Mouse (Mus musculus) liver, embryonic 11.5 days (tissue): Measurements from ENCODE around the gene Msrb3. TPM values are rescaled to one million over a fixed set of nuclear protein-coding genes. Genes with fewer than 3 reads are reported as not detected.

Source experiments
- ATAC-seq: fragments of 200-750 bp; cut with Nextera tagmentation; replicated peaks from 2 replicates; pipeline ENCODE4 v1.8.0; 2017; ENCODE audit warnings: moderate number of reproducible peaks, mild to moderate bottlenecking, moderate TSS enrichment, moderate library complexity; ENCODE audit not compliant: low FRiP score
- DNase-seq: peaks from one replicate; pipeline ENCODE4 v3.0.0-alpha.2; 2017; ENCODE audit warnings: low spot score
- H3K27ac ChIP-seq: fragments of 300-500 bp; sonication (generic); 2 replicates; pipeline ENCODE4 v1.5.1; 2014; ENCODE audit warnings: mild to moderate bottlenecking, low read depth, low read length, control low read depth
- H3K27me3 ChIP-seq: fragments of 300-500 bp; sonication (generic); replicated peaks from 2 replicates; pipeline ENCODE4 v1.6.1; 2014; ENCODE audit warnings: low read length, mixed read lengths; ENCODE audit not compliant: control insufficient read depth, insufficient read depth
- H3K36me3 ChIP-seq: fragments of 300-500 bp; sonication (generic); 2 replicates; pipeline ENCODE4 v1.6.1; 2014; ENCODE audit warnings: mild to moderate bottlenecking, low read length, moderate library complexity, mixed read lengths; ENCODE audit not compliant: control insufficient read depth, insufficient read depth
- H3K4me1 ChIP-seq: fragments of 300-500 bp; sonication (generic); replicated peaks from 2 replicates; pipeline ENCODE4 v1.6.1; 2014; ENCODE audit warnings: low read length, mixed read lengths; ENCODE audit not compliant: control insufficient read depth, insufficient read depth
- H3K4me2 ChIP-seq: fragments of 300-500 bp; sonication (generic); 2 replicates; pipeline ENCODE4 v1.6.1; 2014; ENCODE audit warnings: mild to moderate bottlenecking, control low read depth, moderate library complexity
- H3K4me3 ChIP-seq: fragments of 300-500 bp; sonication (generic); 2 replicates; pipeline ENCODE4 v1.5.1; 2014; ENCODE audit warnings: low read depth, low read length, control low read depth
- H3K9ac ChIP-seq: fragments of 300-500 bp; sonication (generic); 2 replicates; pipeline ENCODE4 v1.6.1; 2014; ENCODE audit warnings: low read depth, low read length, control low read depth
- H3K9me3 ChIP-seq: fragments of 300-500 bp; sonication (generic); 2 replicates; pipeline ENCODE4 v1.6.1; 2016; ENCODE audit warnings: low read length, inconsistent platforms, mixed read lengths; ENCODE audit not compliant: control insufficient read depth
- WGBS: fragments of 180-500 bp; shearing (Covaris S2); extraction: QIAGEN DNeasy Blood & Tissue Kit; methylation state at CpG from one replicate; pipeline ENCODE4 v1.1.7; 2014; 5-methylcytosine and 5-hydroxymethylcytosine counted together
- polyA plus RNA-seq: library from polyadenylated mRNA; unstranded; fragments of >200 nt; fragmentation: Nextera tagmentation; extraction: Ambion mirVana; gene quantifications from 2 replicates; pipeline ENCODE4 v1.2.1, GENCODE M21; 2014

The Msrb3 gene
- polyA plus RNA-seq, 1 experiment from 2014 or later, result 2.8 TPM

DNA sequence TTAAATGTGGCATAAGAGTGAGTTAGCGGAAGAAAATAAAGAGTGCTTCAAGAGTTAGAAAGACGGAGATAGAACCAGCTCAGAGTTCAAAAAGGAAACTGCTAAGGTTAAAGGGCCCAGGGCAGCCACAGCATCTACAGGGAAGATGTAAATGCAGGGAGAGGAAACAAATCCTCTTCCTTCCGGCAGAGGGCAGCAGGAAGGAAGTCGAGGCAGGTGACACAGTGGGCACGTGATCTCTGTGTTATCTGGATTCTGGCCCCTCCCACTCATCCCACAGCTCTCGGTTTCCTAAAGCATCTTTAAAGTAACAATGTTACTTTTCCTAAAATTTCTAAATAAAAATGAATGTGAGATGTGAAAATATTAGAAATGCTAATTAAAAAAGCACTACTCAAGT lies 99.4 kb downstream of the Msrb3 start:
- Histone ChIP-seq H3K9me3 (no peaks in the 10 kb centered on the region), H3K36me3 (no peaks in the 10 kb centered on the region), H3K4me3 (no peak overlapping the region), H3K4me2 (no peak overlapping the region), H3K27me3 (no peaks in the 10 kb centered on the region), H3K4me1 (peaks cover 4% of the 10 kb centered on the region; the same call in 1 of the 2 replicates), H3K9ac (no peak overlapping the region), H3K27ac (no peak overlapping the region)
- 59% methylated on average over 6 of the region's 6 CpGs for WGBS
- no peak for ATAC-seq
- no peak for DNase-seq

- H3K4me3 ChIP-seq, result no peak overlapping the region
- H3K4me1 ChIP-seq, result peaks cover 7% of the 10 kb centered on the region
- no peak overlapping the region for H3K27ac ChIP-seq
- H3K9me3 ChIP-seq, result no peaks in the 10 kb centered on the region
- H3K27me3 ChIP-seq, result no peaks in the 10 kb centered on the region
- no peak overlapping the region for H3K9ac ChIP-seq
- ATAC-seq (no peak), DNase-seq (no peak)
- no peaks in the 10 kb centered on the region for H3K36me3 ChIP-seq
- 60% methylated on average over 4 of the region's 4 CpGs for WGBS
- H3K4me2 ChIP-seq, result no peak overlapping the region
Measured at GRCm38 (mm10) chr10:120796749-120797148, 102.2 kb downstream of the Msrb3 start.

- H3K9me3 ChIP-seq, result no peaks in the 10 kb centered on the region
- no peak overlapping the region for H3K9ac ChIP-seq
- no peaks in the 10 kb centered on the region for H3K36me3 ChIP-seq
- H3K4me3 ChIP-seq, result no peak overlapping the region
- H3K27me3 ChIP-seq, result no peaks in the 10 kb centered on the region
- ATAC-seq, result no peak
- H3K27ac ChIP-seq, result no peak overlapping the region
- 12% methylated on average over 13 of the region's 13 CpGs for WGBS
- H3K4me2 ChIP-seq, result peak overlapping the region; percentile 43
- peaks cover 6% of the 10 kb centered on the region; the same call in 1 of the 2 replicates for H3K4me1 ChIP-seq
- no peak for DNase-seq
Measured at GRCm38 (mm10) chr10:120794391-120794817, 104.5 kb downstream of the Msrb3 start.

DNA sequence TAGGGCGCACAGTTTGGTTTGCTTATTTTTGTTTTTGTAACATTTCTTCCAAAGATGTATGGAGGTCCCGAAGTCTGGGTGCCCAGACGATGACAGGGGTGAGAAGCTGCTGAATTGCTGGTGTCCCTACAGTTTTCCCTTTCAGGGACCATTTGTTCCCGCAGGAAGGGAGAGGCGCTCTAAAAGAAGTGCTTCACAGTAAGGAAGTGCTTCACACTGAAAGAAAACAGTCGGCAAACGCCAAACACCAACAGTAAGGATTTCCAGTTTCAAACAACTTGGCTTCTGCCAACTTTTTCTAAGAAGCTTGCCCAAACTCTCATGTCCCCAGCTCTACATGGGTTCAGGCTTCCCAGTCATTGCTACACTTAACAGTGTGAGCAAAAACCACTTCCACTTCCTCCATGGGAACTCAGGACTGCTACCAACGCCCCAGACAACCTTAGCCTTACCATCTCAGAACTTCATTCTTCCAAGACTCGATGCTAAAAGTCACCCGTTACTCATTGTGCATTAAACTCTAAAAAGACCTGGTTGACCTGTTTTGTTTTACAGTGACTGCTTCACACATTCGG lies 106.6 kb downstream of the Msrb3 start:
- Histone ChIP-seq H3K9ac (no peak overlapping the region), H3K4me3 (no peak overlapping the region), H3K4me1 (peaks cover 6% of the 10 kb centered on the region; the same call in 1 of the 2 replicates), H3K36me3 (no peaks in the 10 kb centered on the region), H3K27ac (no peak overlapping the region), H3K9me3 (no peaks in the 10 kb centered on the region), H3K4me2 (no peak overlapping the region), H3K27me3 (no peaks in the 10 kb centered on the region)
- ATAC-seq (no peak), DNase-seq (no peak)
- 47% methylated on average over 11 of the region's 11 CpGs for WGBS

DNA sequence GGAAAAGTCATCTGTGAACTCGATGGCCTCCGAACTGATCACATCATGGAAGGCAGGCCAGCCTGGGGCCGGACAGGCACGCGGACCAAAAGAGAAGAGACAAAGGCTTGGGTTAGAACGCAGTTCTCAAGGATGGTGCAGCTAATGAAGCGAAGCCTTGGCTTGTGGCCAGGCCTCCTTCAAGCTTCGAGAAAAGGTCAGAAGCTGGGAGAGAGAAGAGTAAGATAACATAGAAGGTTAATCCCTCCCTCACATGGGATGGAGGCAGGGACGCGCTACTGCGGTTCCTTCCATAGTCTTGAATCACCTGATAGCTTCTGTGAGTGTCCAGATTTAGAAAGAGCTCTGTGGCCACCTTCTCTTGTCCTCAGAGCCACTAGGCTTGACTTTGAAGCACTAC lies 107.5 kb downstream of the Msrb3 start:
- H3K4me1 ChIP-seq, result peaks cover 6% of the 10 kb centered on the region; the same call in 1 of the 2 replicates
- no peak overlapping the region for H3K27ac ChIP-seq
- H3K36me3 ChIP-seq, result no peaks in the 10 kb centered on the region
- no peaks in the 10 kb centered on the region for H3K9me3 ChIP-seq
- no peaks in the 10 kb centered on the region for H3K27me3 ChIP-seq
- DNase-seq (no peak), ATAC-seq (no peak)
- no peak overlapping the region for H3K4me3 ChIP-seq
- no peak overlapping the region for H3K4me2 ChIP-seq
- H3K9ac ChIP-seq, result no peak overlapping the region
- 80% methylated on average over 11 of the region's 11 CpGs for WGBS

DNA sequence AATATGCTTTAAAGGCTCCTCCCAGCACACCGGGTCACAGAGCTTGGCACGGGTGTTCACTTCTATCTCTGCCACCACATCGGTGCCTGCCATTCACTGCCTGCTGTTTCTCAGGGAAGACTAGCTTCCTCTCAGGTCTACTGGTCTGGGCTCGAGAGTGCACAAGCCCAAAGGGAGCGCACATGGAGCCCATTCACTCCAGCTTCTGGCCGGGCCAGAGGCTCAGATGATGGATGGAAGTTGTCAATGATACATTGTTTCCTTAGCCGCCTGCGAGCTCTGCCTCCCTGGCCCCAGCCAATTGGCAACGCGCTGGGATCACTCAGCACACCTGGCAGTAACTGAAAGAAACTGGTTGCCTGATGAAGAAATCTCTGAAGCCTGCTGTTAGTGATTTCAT lies 111.7 kb downstream of the Msrb3 start:
- Histone ChIP-seq H3K36me3 (no peaks in the 10 kb centered on the region), H3K27me3 (no peaks in the 10 kb centered on the region), H3K4me1 (0 out of 2 replicates have a peak, but pooled peaks cover 2% of the 10 kb centered on the region), H3K4me2 (no peak overlapping the region), H3K27ac (no peak overlapping the region), H3K4me3 (no peak overlapping the region), H3K9ac (no peak overlapping the region), H3K9me3 (no peaks in the 10 kb centered on the region)
- 63% methylated on average over 10 of the region's 10 CpGs for WGBS
- ATAC-seq (no peak), DNase-seq (no peak)

GRCm38 (mm10) chr10:120784516-120784915 lies 114.4 kb downstream of the Msrb3 start:
- Histone ChIP-seq H3K27ac (no peak overlapping the region), H3K9ac (no peak overlapping the region), H3K36me3 (no peaks in the 10 kb centered on the region), H3K4me2 (no peak overlapping the region), H3K4me1 (no peaks in the 10 kb centered on the region), H3K4me3 (no peak overlapping the region), H3K9me3 (no peaks in the 10 kb centered on the region), H3K27me3 (no peaks in the 10 kb centered on the region)
- no peak for ATAC-seq
- WGBS, result 60% methylated on average over 5 of the region's 5 CpGs
- no peak for DNase-seq

DNA sequence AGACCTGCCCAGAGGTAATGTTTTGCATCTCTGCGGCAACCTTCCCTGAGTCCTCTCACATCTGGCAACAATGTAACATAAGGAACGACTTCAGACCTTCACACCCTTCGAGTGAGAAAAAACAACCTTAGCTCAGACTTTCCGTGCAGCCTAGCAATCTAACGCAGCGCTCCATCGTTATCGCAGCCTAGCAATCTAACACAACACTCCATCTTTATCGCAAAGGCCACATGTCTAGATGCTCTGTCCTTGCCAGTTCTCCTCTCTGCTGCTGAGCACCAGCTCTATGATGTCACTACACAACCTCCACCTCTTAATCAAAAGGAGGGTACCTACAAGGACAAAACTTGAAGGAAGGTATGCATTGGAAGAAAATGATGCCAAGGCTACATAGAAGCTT lies 115.5 kb downstream of the Msrb3 start:
- no peaks in the 10 kb centered on the region for H3K9me3 ChIP-seq
- no peak overlapping the region for H3K4me3 ChIP-seq
- H3K9ac ChIP-seq, result no peak overlapping the region
- no peaks in the 10 kb centered on the region for H3K36me3 ChIP-seq
- H3K4me2 ChIP-seq, result no peak overlapping the region
- no peaks in the 10 kb centered on the region for H3K27me3 ChIP-seq
- WGBS, result 77% methylated on average over 9 of the region's 9 CpGs
- H3K27ac ChIP-seq, result no peak overlapping the region
- H3K4me1 ChIP-seq, result no peaks in the 10 kb centered on the region
- DNase-seq, result no peak
- ATAC-seq, result no peak

DNA sequence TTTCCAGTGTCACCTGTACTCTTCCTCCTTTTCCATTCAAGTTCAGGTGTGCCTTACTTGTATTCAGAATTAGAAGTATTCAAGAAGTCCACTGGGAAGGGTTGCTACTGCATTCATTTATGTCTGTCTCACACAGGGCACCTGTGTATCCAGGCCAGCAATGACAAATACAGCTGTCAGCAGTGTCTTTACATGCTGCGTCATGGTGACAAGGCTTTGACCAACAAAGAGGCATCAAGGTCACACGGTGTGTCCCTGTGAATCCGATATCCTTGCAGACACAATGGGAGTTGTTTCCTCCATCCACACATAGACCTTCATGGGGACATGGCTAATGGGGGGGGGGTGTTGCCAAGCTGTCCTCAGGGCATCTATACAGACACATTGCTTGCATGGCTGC lies 121.4 kb downstream of the Msrb3 start:
- Histone ChIP-seq H3K4me2 (no peak overlapping the region), H3K4me1 (no peaks in the 10 kb centered on the region), H3K4me3 (no peak overlapping the region), H3K27ac (no peak overlapping the region), H3K36me3 (no peaks in the 10 kb centered on the region), H3K9me3 (peaks cover 2% of the 10 kb centered on the region; the same call in 1 of the 2 replicates), H3K27me3 (no peaks in the 10 kb centered on the region), H3K9ac (no peak overlapping the region)
- ATAC-seq (no peak), DNase-seq (no peak)
- 90% methylated on average over 3 of the region's 3 CpGs for WGBS
